Mouse (Mus musculus): ENCODE results near the gene F11. TPM values are rescaled to one million over a fixed set of nuclear protein-coding genes. Genes with fewer than 3 reads are reported as not detected.

F11 gene
- polyA plus RNA-seq, 1 experiment = 1.6 TPM

- H3K4me3 ChIP-seq (ENCODE audit: control insufficient read depth, low read depth, low read length) = no peak overlapping the region
- no peaks in the 10 kb centered on the region for H3K4me1 ChIP-seq (ENCODE audit: control insufficient read depth, insufficient read depth, low read length)
- no peaks in the 10 kb centered on the region for H3K36me3 ChIP-seq (ENCODE audit: control insufficient read depth, insufficient read depth, low read length)
- TF ChIP-seq CTCF (IDR thresholded peaks at IDR 0.05; ENCODE audit: control insufficient read depth, insufficient read depth, insufficient replicate concordance, low read depth, low read length) = no peak
- no peak for TF ChIP-seq POLR2A (IDR thresholded peaks at IDR 0.05; ENCODE audit: control insufficient read depth, low read depth, low read length)
- H3K27me3 ChIP-seq (ENCODE audit: control insufficient read depth, insufficient read depth, low read length) = no peaks in the 10 kb centered on the region
- H3K27ac ChIP-seq (ENCODE audit: control insufficient read depth, insufficient read depth, low read depth, low read length) = no peak overlapping the region
Observed at GRCm38 (mm10) chr8:45202476-45202875, 59.4 kb downstream of the F11 start.

GRCm38 (mm10) chr8:45201605-45202004 is 60.2 kb downstream of the F11 start:
- H3K36me3 ChIP-seq (ENCODE audit: control insufficient read depth, insufficient read depth, low read length) = no peaks in the 10 kb centered on the region
- H3K4me3 ChIP-seq (ENCODE audit: control insufficient read depth, low read depth, low read length) = no peak overlapping the region
- no peak overlapping the region for H3K27ac ChIP-seq (ENCODE audit: control insufficient read depth, insufficient read depth, low read depth, low read length)
- no peaks in the 10 kb centered on the region for H3K4me1 ChIP-seq (ENCODE audit: control insufficient read depth, insufficient read depth, low read length)
- TF ChIP-seq POLR2A (IDR thresholded peaks at IDR 0.05; ENCODE audit: control insufficient read depth, low read depth, low read length) (no peak), CTCF (IDR thresholded peaks at IDR 0.05; ENCODE audit: control insufficient read depth, insufficient read depth, insufficient replicate concordance, low read depth, low read length) (no peak)
- no peaks in the 10 kb centered on the region for H3K27me3 ChIP-seq (ENCODE audit: control insufficient read depth, insufficient read depth, low read length)

- no peaks in the 10 kb centered on the region for H3K27me3 ChIP-seq (ENCODE audit: control insufficient read depth, insufficient read depth, low read length)
- TF ChIP-seq CTCF (IDR thresholded peaks at IDR 0.05; ENCODE audit: control insufficient read depth, insufficient read depth, insufficient replicate concordance, low read depth, low read length) = no peak
- no peak for TF ChIP-seq POLR2A (IDR thresholded peaks at IDR 0.05; ENCODE audit: control insufficient read depth, low read depth, low read length)
- no peaks in the 10 kb centered on the region for H3K4me1 ChIP-seq (ENCODE audit: control insufficient read depth, insufficient read depth, low read length)
- no peak overlapping the region for H3K27ac ChIP-seq (ENCODE audit: control insufficient read depth, insufficient read depth, low read depth, low read length)
- H3K4me3 ChIP-seq (ENCODE audit: control insufficient read depth, low read depth, low read length) = no peak overlapping the region
- no peaks in the 10 kb centered on the region for H3K36me3 ChIP-seq (ENCODE audit: control insufficient read depth, insufficient read depth, low read length)
Observed at GRCm38 (mm10) chr8:45197294-45197693, 64.5 kb downstream of the F11 start.

GRCm38 (mm10) chr8:45195954-45196526 is 65.8 kb downstream of the F11 start:
- Histone ChIP-seq H3K27me3 (ENCODE audit: control insufficient read depth, insufficient read depth, low read length) (no peaks in the 10 kb centered on the region), H3K4me3 (ENCODE audit: control insufficient read depth, low read depth, low read length) (no peak overlapping the region), H3K4me1 (ENCODE audit: control insufficient read depth, insufficient read depth, low read length) (no peaks in the 10 kb centered on the region), H3K36me3 (ENCODE audit: control insufficient read depth, insufficient read depth, low read length) (no peaks in the 10 kb centered on the region), H3K27ac (ENCODE audit: control insufficient read depth, insufficient read depth, low read depth, low read length) (no peak overlapping the region)
- no peak for TF ChIP-seq POLR2A (IDR thresholded peaks at IDR 0.05; ENCODE audit: control insufficient read depth, low read depth, low read length)
- no peak for TF ChIP-seq CTCF (IDR thresholded peaks at IDR 0.05; ENCODE audit: control insufficient read depth, insufficient read depth, insufficient replicate concordance, low read depth, low read length)

Other genes starting within 250 kb of the F11 start
- gene Mtnr1a, start 192.9 kb downstream of the F11 start, polyA plus RNA-seq (2012; rRNA removed) = 4.5 and 4.8 TPM in 2 replicates
- gene Klkb1, start 32.8 kb upstream of the F11 start, polyA plus RNA-seq (2012; rRNA removed) = 0.85 and 1.1 TPM in 2 replicates
- 0.82 and 1.6 TPM in 2 replicates for gene Gm45753, start 46.4 kb upstream of the F11 start, polyA plus RNA-seq (2012; rRNA removed)
- gene Cyp4v3, start 71.2 kb upstream of the F11 start, polyA plus RNA-seq (2012; rRNA removed) = 0.35 TPM in 2 replicates
- gene Fam149a, start 120.3 kb upstream of the F11 start, polyA plus RNA-seq (2012; rRNA removed) = 0.25 and 0.43 TPM in 2 replicates
- gene Tlr3, start 149.0 kb upstream of the F11 start, polyA plus RNA-seq (2012; rRNA removed) = 0.68 and 0.69 TPM in 2 replicates
- gene Sorbs2, start 245.8 kb upstream of the F11 start, polyA plus RNA-seq (2012; rRNA removed) = 5.8 and 8.1 TPM in 2 replicates